Mouse (Mus musculus) CH12.LX (cell line): Measurements from ENCODE around the gene Pradc1. TPM values are rescaled to one million over a fixed set of nuclear protein-coding genes. Genes with fewer than 3 reads are reported as not detected.
A peak's percentile ranks its signal among the peaks of the same experiment; 100 is the strongest.

Experiments used
- DNase-seq: peaks from one replicate; pipeline ENCODE4 v3.0.0-alpha.2; 2013; ENCODE audit errors: extremely low read depth
- H3K27ac ChIP-seq: 2 replicates; pipeline ENCODE4 v1.5.1; 2012; ENCODE audit warnings: low read depth, mild to moderate bottlenecking, control low read depth, moderate library complexity; ENCODE audit not compliant: insufficient read depth
- H3K27me3 ChIP-seq: replicated peaks from 2 replicates; pipeline ENCODE3; 2012; ENCODE audit warnings: inconsistent platforms
- H3K36me3 ChIP-seq, 2 experiments: replicated peaks in 1 of 2; 2 replicates each; pipeline versions ENCODE3 to v1.6.1; 2012; ENCODE audit warnings: inconsistent platforms in 1 of 2, low read length in 1 of 2, mild to moderate bottlenecking in 1 of 2, mixed read lengths in 1 of 2, moderate library complexity in 1 of 2; ENCODE audit not compliant: control insufficient read depth in 1 of 2, insufficient read depth in 1 of 2
- H3K4me1 ChIP-seq, 2 experiments: 2 replicates each; pipeline ENCODE4 v1.6.1; 2012; ENCODE audit warnings: inconsistent platforms in 1 of 2, moderate library complexity in 1 of 2; ENCODE audit not compliant: insufficient read depth in 2 of 2, control insufficient read depth in 1 of 2
- H3K4me2 ChIP-seq: 2 replicates; pipeline ENCODE4 v1.6.1; 2012; ENCODE audit warnings: low read depth, mild to moderate bottlenecking, control low read depth; ENCODE audit not compliant: poor library complexity, insufficient read depth, severe bottlenecking
- H3K4me3 ChIP-seq, 3 experiments: fragments of 150-350 bp in 1 of 3; sonication (generic) in 1 of 3; replicated peaks in 1 of 3; 2 replicates each; pipeline versions ENCODE3 to v1.5.1; 2011 to 2012; ENCODE audit warnings: low read depth in 2 of 3, low read length in 2 of 3, mild to moderate bottlenecking in 2 of 3, moderate library complexity in 2 of 3, control low read depth in 1 of 3, improper control_type of control experiment in 1 of 3, inconsistent platforms in 1 of 3, mixed read lengths in 1 of 3; ENCODE audit not compliant: poor library complexity in 1 of 3
- H3K79me2 ChIP-seq: replicated peaks from 2 replicates; pipeline ENCODE4 v1.6.1; 2012; ENCODE audit warnings: mild to moderate bottlenecking, moderate library complexity; ENCODE audit not compliant: control insufficient read depth, poor library complexity, insufficient read depth, severe bottlenecking; ENCODE audit errors: extremely low read depth
- H3K9ac ChIP-seq: 2 replicates; pipeline ENCODE4 v1.6.1; 2012; ENCODE audit warnings: low read depth, mild to moderate bottlenecking, control low read depth, moderate library complexity; ENCODE audit not compliant: insufficient read depth
- H3K9me3 ChIP-seq: replicated peaks from 2 replicates; pipeline ENCODE3; 2012; ENCODE audit warnings: low read length, inconsistent platforms, mixed read lengths
- CHD1 ChIP-seq: IDR thresholded peaks from 2 replicates; pipeline ENCODE4 v1.6.1; 2012; ENCODE audit warnings: low read depth, low read length, improper control_type of control experiment, inconsistent platforms
- CHD2 ChIP-seq: IDR thresholded peaks from 2 replicates; pipeline ENCODE4 v1.6.1; 2011; ENCODE audit warnings: low read length, improper control_type of control experiment
- CTCF ChIP-seq, 2 experiments: IDR thresholded peaks in 1 of 2; conservative IDR thresholded peaks in 1 of 2; 2 replicates each; pipeline ENCODE4 v1.5.1; 2011 to 2012; ENCODE audit warnings: low read depth in 2 of 2, low read length in 2 of 2, improper control_type of control experiment in 1 of 2, inconsistent platforms in 1 of 2, mild to moderate bottlenecking in 1 of 2, moderate library complexity in 1 of 2
- E2F4 ChIP-seq: IDR thresholded peaks from 2 replicates; pipeline ENCODE4 v1.6.1; 2011; ENCODE audit warnings: low read depth, low read length, improper control_type of control experiment; ENCODE audit not compliant: insufficient replicate concordance
- ELF1 ChIP-seq: IDR thresholded peaks from 2 replicates; pipeline ENCODE4 v1.6.1; 2014; ENCODE audit warnings: low read depth, mild to moderate bottlenecking, inconsistent platforms, low read length, improper control_type of control experiment
- EP300 ChIP-seq: IDR thresholded peaks from 2 replicates; pipeline ENCODE4 v1.6.1; 2011; ENCODE audit warnings: low read length, improper control_type of control experiment
- ETS1 ChIP-seq: conservative IDR thresholded peaks from 2 replicates; pipeline ENCODE4 v1.6.1; 2012; ENCODE audit warnings: low read depth, mild to moderate bottlenecking, inconsistent platforms, low read length, improper control_type of control experiment, moderate library complexity
- GABPA ChIP-seq: IDR thresholded peaks from 2 replicates; pipeline ENCODE4 v1.6.1; 2012; ENCODE audit warnings: low read depth, low read length, improper control_type of control experiment, inconsistent platforms; ENCODE audit not compliant: insufficient replicate concordance
- HCFC1 ChIP-seq: IDR thresholded peaks from 2 replicates; pipeline ENCODE4 v1.6.1; 2012; ENCODE audit warnings: low read depth, mild to moderate bottlenecking, inconsistent platforms, low read length, improper control_type of control experiment
- IRF4 ChIP-seq: IDR thresholded peaks from 2 replicates; pipeline ENCODE4 v1.6.1; 2014; ENCODE audit warnings: low read depth, mild to moderate bottlenecking, inconsistent platforms, low read length, improper control_type of control experiment
- JUND ChIP-seq: conservative IDR thresholded peaks from 2 replicates; pipeline ENCODE4 v1.6.1; 2011; ENCODE audit warnings: low read depth, low read length, improper control_type of control experiment
- KAT2A ChIP-seq: IDR thresholded peaks from 2 replicates; pipeline ENCODE4 v1.6.1; 2012; ENCODE audit warnings: low read length, improper control_type of control experiment, inconsistent platforms; ENCODE audit not compliant: insufficient replicate concordance
- MAX ChIP-seq: IDR thresholded peaks from 2 replicates; pipeline ENCODE4 v1.6.1; 2011; ENCODE audit warnings: low read length, improper control_type of control experiment
- MEF2A ChIP-seq: IDR thresholded peaks from 2 replicates; pipeline ENCODE4 v1.6.1; 2014; ENCODE audit warnings: low read depth, mild to moderate bottlenecking, inconsistent platforms, low read length, improper control_type of control experiment, borderline replicate concordance
- MXI1 ChIP-seq: IDR thresholded peaks from 2 replicates; pipeline ENCODE4 v1.6.1; 2011; ENCODE audit warnings: mild to moderate bottlenecking, low read depth, low read length, improper control_type of control experiment
- POLR2A ChIP-seq: IDR thresholded peaks from 2 replicates; pipeline ENCODE4 v1.6.1; 2011; ENCODE audit warnings: low read depth, mild to moderate bottlenecking, improper control_type of control experiment, low read length
- POLR2AphosphoS2 ChIP-seq: IDR thresholded peaks from 2 replicates; pipeline ENCODE4 v1.6.1; 2011; ENCODE audit warnings: low read depth, low read length, improper control_type of control experiment
- RAD21 ChIP-seq: IDR thresholded peaks from 2 replicates; pipeline ENCODE4 v1.6.1; 2011; ENCODE audit warnings: low read depth, mild to moderate bottlenecking, low read length, improper control_type of control experiment, moderate library complexity
- SIN3A ChIP-seq: IDR thresholded peaks from 2 replicates; pipeline ENCODE4 v1.6.1; 2012; ENCODE audit warnings: low read length, improper control_type of control experiment, inconsistent platforms
- SMC3 ChIP-seq: IDR thresholded peaks from 2 replicates; pipeline ENCODE4 v1.6.1; 2011; ENCODE audit warnings: low read depth, low read length, improper control_type of control experiment
- TCF12 ChIP-seq: IDR thresholded peaks from 2 replicates; pipeline ENCODE4 v1.6.1; 2014; ENCODE audit warnings: low read depth, mild to moderate bottlenecking, inconsistent platforms, low read length, improper control_type of control experiment
- UBTF ChIP-seq: IDR thresholded peaks from 2 replicates; pipeline ENCODE4 v1.6.1; 2012; ENCODE audit warnings: low read depth, mild to moderate bottlenecking, inconsistent platforms, low read length, improper control_type of control experiment, moderate library complexity
- USF2 ChIP-seq: conservative IDR thresholded peaks from 2 replicates; pipeline ENCODE4 v1.6.1; 2011; ENCODE audit warnings: low read depth, low read length, improper control_type of control experiment
- ZC3H11A ChIP-seq: IDR thresholded peaks from 2 replicates; pipeline ENCODE4 v1.6.1; 2012; ENCODE audit warnings: low read depth, mild to moderate bottlenecking, inconsistent platforms, low read length, improper control_type of control experiment
- ZKSCAN1 ChIP-seq: IDR thresholded peaks from 2 replicates; pipeline ENCODE4 v1.6.1; 2012; ENCODE audit warnings: low read depth, inconsistent platforms, low read length, improper control_type of control experiment, borderline replicate concordance
- dilution Hi-C: fragments of 300-500 bp; cut with MboI; formaldehyde crosslinking; loops from 2 replicates; pipeline ENCODE4 v1.14.3; 2020; ENCODE audit warnings: low sequenced_read_pairs; ENCODE audit not compliant: extremely low pct_unique_long_range_greater_than_20kb, extremely low pct_ligation_motif_present
- in situ Hi-C: fragments of 300-500 bp; cut with MboI; formaldehyde crosslinking; loops from 3 replicates; pipeline ENCODE4 v1.14.3; 2019; ENCODE audit warnings: low sequenced_read_pairs, low pct_ligation_motif_present, low pct_unique_long_range_greater_than_20kb, mixed read lengths
- polyA plus RNA-seq: library from polyadenylated mRNA; unstranded; fragments of >175 nt; gene quantifications from 2 replicates; pipeline ENCODE4 v1.2.1, GENCODE M21; 2012; ENCODE audit warnings: low read depth; ENCODE audit not compliant: insufficient read length
- total RNA-seq, 2 experiments: library from RNA; depleted of rRNA; stranded (reverse); fragments of 300-350 nt in 1 of 2; fragments of >200 nt in 1 of 2; gene quantifications; 2 replicates each; pipeline ENCODE4 v1.2.3; 2012 to 2014

The Pradc1 gene
- total and polyA plus RNA-seq, 3 experiments = 11.0 to 18.8 (median 16.3) TPM

- DNase-seq = peak; percentile 51
- Histone ChIP-seq H3K4me3 (no peak overlapping the region), H3K9me3 (no peaks in the 10 kb centered on the region), H3K9ac (no peak overlapping the region), H3K4me2 (no peak overlapping the region), H3K79me2 (no peaks in the 10 kb centered on the region), H3K27ac (no peak overlapping the region), H3K27me3 (peaks cover 81% of the 10 kb centered on the region), H3K36me3 (no peaks in the 10 kb centered on the region), H3K4me1 (0 out of 4 replicates have a peak, but pooled peaks cover 0 to 2% of the 10 kb centered on the region in 2 experiments)
- in situ Hi-C loops = loop anchor here (5.0 kb wide), 1 partner anchor 249 kb away; no protein-coding TSS in a partner anchor
- dilution Hi-C loops = no loop called here
- TF ChIP-seq POLR2A (no peak), JUND (no peak), CHD2 (0 out of 2 replicates have a peak, but pooled peaks have one; percentile 25), HCFC1 (peak; percentile 34), RAD21 (peak; percentile 83), ELF1 (peak; percentile 42; the same call in 1 of the 2 replicates), IRF4 (peak; percentile 39; the same call in 1 of the 2 replicates), SMC3 (peak; percentile 59), UBTF (no peak), KAT2A (no peak), EP300 (no peak), E2F4 (0 out of 2 replicates have a peak, but pooled peaks have one; percentile 27), ZKSCAN1 (no peak), MXI1 (no peak), ETS1 (no peak), USF2 (no peak), SIN3A (peak; percentile 22; the same call in 1 of the 2 replicates), POLR2AphosphoS2 (no peak), ZC3H11A (no peak), MEF2A (no peak), CTCF (conservative IDR thresholded peaks at IDR 0.05 in 1 of 2, IDR thresholded peaks at IDR 0.05 in 1 of 2; ENCODE audit: low read depth in 2 of 2, low read length in 2 of 2) (peak in 1 of 2 experiments; percentile 86; a peak in 2 of 4 replicates), CHD1 (no peak), GABPA (no peak), MAX (no peak), TCF12 (no peak)
- TF ChIP-seq, all 38 proteins: peak for 9
Measured at GRCm38 (mm10) chr6:85410771-85411273, 40.9 kb downstream of the Pradc1 start.
